Mouse (Mus musculus): Measurements from ENCODE around the gene Thrsp. TPM values are rescaled to one million over a fixed set of nuclear protein-coding genes. Genes with fewer than 3 reads are reported as not detected.

The Thrsp gene
- polyA plus RNA-seq, 1 experiment from 2014 or later, result 0.32 TPM

DNA sequence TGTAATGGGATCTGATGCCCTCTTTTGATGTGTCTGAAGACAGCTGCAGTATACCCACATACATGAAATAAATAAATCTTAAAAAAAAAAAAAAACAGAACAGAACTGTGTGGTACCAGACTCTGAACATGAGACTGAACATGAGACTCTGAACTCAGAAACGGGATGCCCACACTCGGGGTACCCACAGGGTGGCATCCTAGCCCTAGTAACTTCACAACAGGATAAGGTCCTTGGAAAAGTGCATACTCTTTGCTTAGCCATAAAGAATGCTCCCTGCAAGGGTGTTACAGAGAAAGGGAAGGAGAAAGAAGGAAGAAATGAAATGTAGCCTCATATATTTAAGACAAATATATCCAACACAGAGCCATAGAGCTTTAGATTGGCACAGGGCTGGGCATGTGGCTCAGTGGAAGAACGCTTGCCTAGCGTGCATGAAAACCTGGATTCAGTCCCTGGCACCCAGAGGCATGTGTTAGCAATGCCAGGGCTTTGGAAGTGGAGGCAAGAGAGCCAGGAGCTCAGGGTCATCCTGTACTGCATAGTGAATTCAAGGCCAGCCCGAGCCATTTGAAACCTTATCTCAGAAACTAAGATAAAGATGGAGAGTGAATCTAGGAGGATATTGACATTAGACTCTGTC, 10.4 kb upstream of the Thrsp start:
- no peak for DNase-seq (ENCODE audit: extremely low spot score, low spot score)
- peaks cover 24% of the 10 kb centered on the region for H3K4me1 ChIP-seq
- H3K4me3 ChIP-seq, result no peak overlapping the region
- H3K36me3 ChIP-seq (replicated peaks), result no peaks in the 10 kb centered on the region
- H3K27me3 ChIP-seq (ENCODE audit: poor library complexity, severe bottlenecking), result no peaks in the 10 kb centered on the region
- no peak overlapping the region for H3K27ac ChIP-seq
- 87% methylated on average over 5 of the region's 5 CpGs for WGBS
- H3K9me3 ChIP-seq, result no peaks in the 10 kb centered on the region

DNA sequence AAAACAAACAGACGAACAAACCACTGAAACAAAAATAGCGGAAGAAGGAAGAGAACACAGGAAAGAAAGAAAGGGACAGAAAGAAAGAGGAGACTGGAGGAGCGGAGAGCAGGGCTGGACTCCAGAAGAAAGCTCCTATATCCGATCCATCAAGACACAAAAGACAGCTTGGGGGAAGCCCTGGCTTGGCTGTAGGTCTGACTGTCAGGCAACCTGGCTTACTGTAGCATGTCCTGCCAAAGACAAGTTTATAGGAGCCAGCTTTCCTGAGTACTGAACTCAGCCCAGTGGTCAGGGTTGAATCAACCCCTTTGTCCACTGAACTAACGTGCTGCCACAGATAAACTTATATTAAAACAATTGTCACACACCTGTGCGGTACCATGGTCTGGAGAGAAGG, 9.8 kb upstream of the Thrsp start:
- no peaks in the 10 kb centered on the region for H3K27me3 ChIP-seq (ENCODE audit: poor library complexity, severe bottlenecking)
- H3K4me3 ChIP-seq, result no peak overlapping the region
- WGBS, result 87% methylated on average over 6 of the region's 6 CpGs
- no peak overlapping the region for H3K27ac ChIP-seq
- no peak for DNase-seq (ENCODE audit: extremely low spot score, low spot score)
- H3K36me3 ChIP-seq (replicated peaks), result no peaks in the 10 kb centered on the region
- no peaks in the 10 kb centered on the region for H3K9me3 ChIP-seq
- peaks cover 24% of the 10 kb centered on the region for H3K4me1 ChIP-seq

DNA sequence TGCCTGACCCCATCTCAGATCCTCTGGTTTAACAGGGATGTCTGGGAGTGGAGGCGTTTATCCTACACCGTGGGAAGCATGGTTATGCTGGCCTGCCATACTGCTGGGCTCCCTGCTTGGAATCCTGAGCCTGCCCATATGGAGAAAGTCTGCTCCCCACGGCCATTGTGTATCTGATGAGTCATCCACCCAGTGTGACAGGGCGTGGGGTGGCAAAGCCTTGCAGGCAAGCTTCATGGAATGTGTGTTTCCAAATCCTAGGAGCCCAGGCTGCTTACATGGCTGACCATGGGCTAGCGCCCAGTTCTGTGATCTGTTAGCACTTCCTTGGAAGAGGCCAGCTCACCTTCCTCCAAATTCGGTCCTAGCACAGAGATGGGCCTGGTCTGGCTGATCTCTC, 9.0 kb upstream of the Thrsp start:
- Histone ChIP-seq H3K9me3 (no peaks in the 10 kb centered on the region), H3K27me3 (ENCODE audit: poor library complexity, severe bottlenecking) (no peaks in the 10 kb centered on the region), H3K36me3 (replicated peaks) (no peaks in the 10 kb centered on the region), H3K4me1 (peaks cover 23% of the 10 kb centered on the region), H3K27ac (0 out of 2 replicates have a peak overlapping the region, but pooled peaks have one; percentile 4), H3K4me3 (no peak overlapping the region)
- 80% methylated on average over 6 of the region's 6 CpGs for WGBS
- no peak for DNase-seq (ENCODE audit: extremely low spot score, low spot score)

DNA sequence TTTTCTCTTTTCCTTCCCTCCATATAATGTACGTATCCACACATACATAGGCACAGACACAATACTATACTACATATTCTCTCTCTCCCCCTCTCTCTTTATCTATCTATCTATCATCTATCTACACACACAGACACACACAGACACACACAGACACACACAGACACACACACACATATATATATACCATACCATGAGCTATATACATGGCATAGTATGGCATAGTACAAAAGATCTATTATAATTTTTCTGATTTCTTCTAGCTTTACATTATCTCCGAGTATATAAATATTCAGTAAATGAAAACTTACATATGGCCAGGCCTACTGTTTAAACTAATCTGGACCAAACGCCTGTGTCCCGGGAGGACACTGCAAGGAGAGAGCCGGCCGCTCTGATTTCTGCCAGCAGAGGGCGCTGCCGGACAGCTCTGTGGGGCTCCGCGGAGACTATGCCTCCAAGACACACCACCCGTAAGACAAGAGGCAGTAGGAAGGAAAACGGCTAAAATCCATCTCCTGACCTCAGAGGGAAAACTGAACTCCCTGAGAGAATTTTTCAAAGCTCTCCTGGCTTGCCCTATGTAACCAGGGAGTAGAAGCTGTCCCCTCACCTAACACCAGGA, 7.2 kb upstream of the Thrsp start:
- no peaks in the 10 kb centered on the region for H3K36me3 ChIP-seq (replicated peaks)
- H3K27ac ChIP-seq, result no peak overlapping the region

DNA sequence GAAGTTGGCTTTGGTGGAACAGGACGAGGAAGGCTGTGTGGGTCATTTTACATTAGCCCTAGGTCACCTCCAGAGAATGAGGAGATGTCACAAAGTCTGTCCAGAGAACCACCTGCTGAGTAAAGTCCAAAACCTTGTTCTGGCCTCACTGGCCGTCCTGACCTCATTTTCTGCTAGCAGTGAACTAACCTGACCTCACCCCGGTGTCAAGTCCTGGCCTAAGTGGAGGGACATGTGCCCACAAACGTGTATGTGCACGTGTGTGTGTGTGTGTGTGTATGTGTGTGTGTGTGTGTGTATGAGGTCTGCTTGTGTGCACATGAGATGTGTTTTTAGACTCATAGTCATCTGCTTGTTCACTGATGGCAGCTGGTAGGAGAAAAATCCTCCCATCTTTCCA, 6.2 kb upstream of the Thrsp start:
- H3K4me3 ChIP-seq, result no peak overlapping the region
- WGBS, result 73% methylated on average over 5 of the region's 5 CpGs

More for the DNA sequence above, 7.2 kb upstream of the Thrsp start:
- Histone ChIP-seq H3K27me3 (ENCODE audit: poor library complexity, severe bottlenecking) (no peaks in the 10 kb centered on the region), H3K4me1 (peaks cover 14% of the 10 kb centered on the region), H3K4me3 (no peak overlapping the region; the same call in 1 of the 2 replicates), H3K9me3 (no peaks in the 10 kb centered on the region)
- DNase-seq (ENCODE audit: extremely low spot score, low spot score), result peak; percentile 88
- 10% methylated on average over 12 of the region's 12 CpGs for WGBS

DNA sequence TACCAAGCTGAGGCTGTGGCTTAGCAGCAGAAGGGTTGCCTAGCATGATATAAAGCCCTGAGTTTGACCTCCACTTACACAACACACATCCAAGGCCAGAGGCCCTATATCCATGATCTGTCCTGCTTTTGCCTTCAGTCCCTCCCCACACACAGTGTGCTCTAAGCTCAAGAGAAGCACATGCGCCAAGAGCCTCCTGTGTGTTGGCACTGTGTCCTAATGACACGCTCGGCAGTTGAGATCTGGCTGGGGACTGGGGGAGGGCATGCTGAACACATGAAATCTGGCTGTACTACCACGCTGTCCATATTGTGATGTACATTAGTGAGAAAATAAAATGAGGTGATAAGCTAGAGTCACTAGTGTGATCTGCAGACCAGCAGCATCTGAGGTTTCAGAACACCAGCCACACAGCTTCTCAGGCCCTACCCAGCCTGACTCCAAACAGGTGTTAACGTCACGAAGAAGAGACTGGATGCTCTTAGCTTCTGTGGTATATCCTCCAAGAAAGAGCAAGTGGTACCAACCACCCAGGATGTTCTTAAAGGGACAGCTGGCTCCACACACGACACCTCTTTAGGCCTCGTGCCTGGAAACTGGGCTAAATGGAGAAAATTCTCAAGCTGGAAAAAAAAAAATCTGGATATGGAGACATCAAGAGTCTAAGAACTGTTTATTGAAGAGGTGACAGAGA, 3.6 kb upstream of the Thrsp start:
- Histone ChIP-seq H3K4me1 (peaks cover 10% of the 10 kb centered on the region), H3K36me3 (replicated peaks) (no peaks in the 10 kb centered on the region), H3K9me3 (no peaks in the 10 kb centered on the region), H3K27ac (no peak overlapping the region), H3K4me3 (no peak overlapping the region), H3K27me3 (ENCODE audit: poor library complexity, severe bottlenecking) (no peaks in the 10 kb centered on the region)
- DNase-seq (ENCODE audit: extremely low spot score, low spot score), result no peak
- 85% methylated on average over 8 of the region's 8 CpGs for WGBS

More for the DNA sequence above, 6.2 kb upstream of the Thrsp start:
- Histone ChIP-seq H3K4me1 (peaks cover 9% of the 10 kb centered on the region), H3K36me3 (replicated peaks) (no peaks in the 10 kb centered on the region), H3K27me3 (ENCODE audit: poor library complexity, severe bottlenecking) (no peaks in the 10 kb centered on the region), H3K9me3 (no peaks in the 10 kb centered on the region), H3K27ac (no peak overlapping the region)
- DNase-seq (ENCODE audit: extremely low spot score, low spot score), result no peak

DNA sequence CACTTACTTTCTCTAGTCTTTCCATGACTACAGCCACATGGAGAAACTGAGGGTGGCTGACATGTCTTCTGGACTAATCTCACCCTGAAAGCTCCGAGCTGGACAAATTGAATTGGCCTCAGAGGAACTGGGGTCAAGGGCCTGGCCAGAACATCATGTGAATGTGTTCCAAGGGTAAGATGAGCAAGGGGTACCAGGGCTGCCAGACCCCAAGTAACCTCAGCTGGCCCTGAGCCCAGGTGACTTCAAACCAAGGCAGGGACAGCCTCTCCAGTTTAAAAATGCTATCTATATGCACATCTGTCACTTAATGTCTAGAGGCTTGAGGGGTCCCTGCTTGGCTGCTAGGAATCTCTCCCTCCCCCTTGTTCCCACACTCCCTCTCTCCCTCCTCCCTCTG, 2.9 kb upstream of the Thrsp start:
- DNase-seq (ENCODE audit: extremely low spot score, low spot score), result no peak
- 69% methylated on average over 1 of the region's 1 CpGs for WGBS
- Histone ChIP-seq H3K4me1 (peaks cover 10% of the 10 kb centered on the region), H3K27ac (no peak overlapping the region), H3K4me3 (no peak overlapping the region), H3K27me3 (ENCODE audit: poor library complexity, severe bottlenecking) (no peaks in the 10 kb centered on the region), H3K9me3 (no peaks in the 10 kb centered on the region), H3K36me3 (replicated peaks) (no peaks in the 10 kb centered on the region)

DNA sequence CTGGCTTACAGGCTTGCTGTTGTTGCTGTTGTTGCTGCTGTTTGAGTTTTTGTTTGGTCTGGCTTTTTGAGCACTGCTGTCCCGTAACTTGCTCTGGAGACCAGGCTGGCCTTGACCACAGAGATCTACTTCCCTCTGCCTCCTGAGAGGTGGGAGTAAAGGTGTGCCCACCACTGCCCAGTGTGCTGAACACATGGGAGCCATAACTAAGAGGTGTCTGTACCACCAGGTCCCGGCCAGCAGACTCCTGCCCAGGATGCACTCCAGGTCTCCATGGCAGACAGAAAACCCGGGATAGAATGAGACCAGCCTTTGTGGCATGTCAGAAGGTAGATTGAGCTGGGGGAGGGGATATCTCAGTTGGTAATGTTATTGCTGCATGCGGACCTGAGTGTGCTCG, 1.6 kb upstream of the Thrsp start:
- H3K27ac ChIP-seq, result no peak overlapping the region
- no peaks in the 10 kb centered on the region for H3K27me3 ChIP-seq (ENCODE audit: poor library complexity, severe bottlenecking)
- H3K4me1 ChIP-seq, result peaks cover 5% of the 10 kb centered on the region; the same call in 1 of the 2 replicates
- 86% methylated on average over 5 of the region's 5 CpGs for WGBS
- no peaks in the 10 kb centered on the region for H3K36me3 ChIP-seq (replicated peaks)
- H3K4me3 ChIP-seq, result no peak overlapping the region
- DNase-seq (ENCODE audit: extremely low spot score, low spot score), result no peak
- H3K9me3 ChIP-seq, result no peaks in the 10 kb centered on the region

DNA sequence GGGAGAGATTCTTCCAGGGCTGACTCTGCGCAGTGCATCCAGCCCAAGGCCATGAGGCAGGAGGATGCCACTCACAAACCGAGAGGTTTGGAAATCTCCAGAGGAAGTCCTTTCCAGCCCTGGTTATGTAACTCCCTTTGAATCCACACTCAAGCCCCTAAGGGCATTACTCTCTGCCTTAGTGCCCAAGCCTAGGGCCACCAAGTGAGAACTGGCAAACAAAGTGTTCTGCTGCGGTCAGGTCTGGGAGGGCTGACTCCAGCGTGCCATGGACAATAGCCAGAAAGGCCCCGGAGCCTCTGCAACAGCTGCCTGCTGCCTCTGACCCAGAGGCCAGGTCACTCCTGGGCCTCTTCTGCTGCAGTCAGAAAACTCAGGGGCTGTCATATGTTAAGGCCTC, 1.2 kb upstream of the Thrsp start:
- Histone ChIP-seq H3K36me3 (replicated peaks) (no peaks in the 10 kb centered on the region), H3K4me1 (peaks cover 5% of the 10 kb centered on the region; the same call in 1 of the 2 replicates), H3K4me3 (no peak overlapping the region), H3K27ac (no peak overlapping the region), H3K9me3 (no peaks in the 10 kb centered on the region), H3K27me3 (ENCODE audit: poor library complexity, severe bottlenecking) (no peaks in the 10 kb centered on the region)
- no peak for DNase-seq (ENCODE audit: extremely low spot score, low spot score)
- WGBS, result 75% methylated on average over 5 of the region's 5 CpGs

DNA sequence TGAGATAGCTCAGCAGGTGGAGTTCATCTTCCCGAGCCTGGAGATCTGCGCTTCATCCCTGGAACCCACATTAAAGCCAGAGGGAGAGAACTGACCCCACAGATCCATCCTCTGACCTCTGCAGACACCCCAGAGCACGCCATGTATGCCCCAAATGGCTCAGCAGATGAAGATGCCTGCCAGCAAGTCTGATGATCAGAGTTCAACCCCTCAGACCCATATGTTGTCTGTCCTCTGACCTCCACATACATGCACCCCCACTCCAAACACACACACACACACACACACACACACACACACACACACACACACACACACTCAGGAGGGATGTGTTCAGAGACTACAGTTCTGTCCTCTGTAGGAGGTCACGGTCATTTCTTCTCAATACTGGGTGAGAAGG, 1.1 kb downstream of the Thrsp start:
- Histone ChIP-seq H3K27me3 (ENCODE audit: poor library complexity, severe bottlenecking) (no peaks in the 10 kb centered on the region), H3K4me3 (no peak overlapping the region)
- WGBS, result 76% methylated on average over 4 of the region's 4 CpGs

DNA sequence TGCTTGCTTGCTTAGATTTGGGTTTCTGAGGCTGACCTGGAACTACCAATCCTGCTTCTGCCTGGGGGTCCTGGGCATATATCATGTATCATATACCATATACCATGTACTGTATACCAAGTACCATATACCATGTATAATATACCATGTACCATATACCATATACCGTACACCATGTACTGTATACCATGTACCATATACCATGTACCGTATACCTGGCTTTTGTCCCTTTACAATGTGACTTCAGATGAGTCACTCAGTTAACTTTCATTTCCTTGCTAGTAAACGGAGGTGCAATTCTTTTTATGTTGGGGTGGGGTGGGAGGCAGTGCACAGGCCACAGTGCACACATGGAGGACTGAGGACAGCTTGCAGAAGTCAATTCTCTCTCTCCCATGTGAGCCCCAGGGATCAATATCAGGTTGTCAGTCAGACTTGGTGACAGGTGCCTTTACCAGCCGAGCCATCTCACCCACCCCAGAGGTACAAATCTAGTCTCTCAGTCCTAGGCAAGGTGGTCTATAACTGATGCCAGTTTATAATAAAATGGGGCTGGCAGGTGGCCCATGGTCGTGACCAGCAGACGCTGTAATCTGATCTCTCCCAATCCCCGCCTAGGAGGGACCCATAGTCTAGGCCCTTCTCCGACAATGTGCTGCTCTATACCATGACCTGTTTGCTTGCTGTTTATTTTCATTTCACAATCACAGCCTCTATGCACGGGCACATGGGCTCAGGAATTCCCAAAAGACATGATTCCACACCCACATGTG, 2.4 kb downstream of the Thrsp start:
- 69% methylated on average over 9 of the region's 9 CpGs for WGBS
- Histone ChIP-seq H3K36me3 (replicated peaks) (peaks cover 28% of the 10 kb centered on the region), H3K4me3 (no peak overlapping the region), H3K27ac (no peak overlapping the region), H3K27me3 (ENCODE audit: poor library complexity, severe bottlenecking) (no peaks in the 10 kb centered on the region), H3K4me1 (peaks cover 5% of the 10 kb centered on the region; the same call in 1 of the 2 replicates), H3K9me3 (no peaks in the 10 kb centered on the region)
- no peak for DNase-seq (ENCODE audit: extremely low spot score, low spot score)

More for the DNA sequence above, 1.1 kb downstream of the Thrsp start:
- Histone ChIP-seq H3K36me3 (replicated peaks) (peaks cover 14% of the 10 kb centered on the region), H3K27ac (no peak overlapping the region), H3K9me3 (no peaks in the 10 kb centered on the region), H3K4me1 (peaks cover 5% of the 10 kb centered on the region; the same call in 1 of the 2 replicates)
- DNase-seq (ENCODE audit: extremely low spot score, low spot score), result no peak

DNA sequence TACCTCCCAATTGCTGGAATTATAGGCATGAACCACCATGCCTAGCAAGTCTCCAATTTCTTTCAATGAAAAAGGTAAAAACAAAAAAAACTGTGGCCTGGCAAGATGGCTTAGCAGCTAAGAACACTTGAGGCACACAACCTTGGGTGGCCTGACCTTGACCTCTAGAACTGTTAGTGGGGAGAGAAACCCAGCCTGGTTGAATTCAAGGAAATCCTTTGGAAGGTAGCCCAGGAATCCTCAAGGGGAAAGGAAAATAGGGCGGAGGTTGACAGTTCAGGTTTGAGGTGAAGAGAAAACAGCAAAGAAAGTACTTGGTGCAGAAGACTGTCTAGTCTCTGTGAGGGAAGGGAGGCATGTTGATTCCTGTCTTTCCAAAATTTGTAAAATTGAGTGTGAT, 3.1 kb downstream of the Thrsp start:
- Histone ChIP-seq H3K4me3 (no peak overlapping the region), H3K4me1 (peaks cover 5% of the 10 kb centered on the region; the same call in 1 of the 2 replicates), H3K27me3 (ENCODE audit: poor library complexity, severe bottlenecking) (no peaks in the 10 kb centered on the region), H3K9me3 (no peaks in the 10 kb centered on the region), H3K27ac (no peak overlapping the region), H3K36me3 (replicated peaks) (peaks cover 34% of the 10 kb centered on the region)
- 90% methylated on average over 1 of the region's 1 CpGs for WGBS
- no peak for DNase-seq (ENCODE audit: extremely low spot score, low spot score)
